Mouse (Mus musculus) midbrain, embryonic 14.5 days (tissue): Measurements from ENCODE around the gene Atf6. TPM values are rescaled to one million over a fixed set of nuclear protein-coding genes. Genes with fewer than 3 reads are reported as not detected.

Experiments
- polyA plus RNA-seq: library from polyadenylated mRNA; unstranded; fragments of >200 nt; fragmentation: Nextera tagmentation; extraction: Ambion mirVana; gene quantifications from 2 replicates; pipeline ENCODE4 v1.2.1, GENCODE M21; 2014

Atf6 gene
- polyA plus RNA-seq, 1 experiment from 2014 or later: 12.0 TPM

Other genes with a start within 250 kb of the Atf6 start
- gene Olfml2b, start 223.2 kb downstream of the Atf6 start, polyA plus RNA-seq: 3.0 and 3.7 TPM in 2 replicates
- 0.90 and 0.95 TPM in 2 replicates for gene Gm26620, start 17.3 kb upstream of the Atf6 start, polyA plus RNA-seq
- 40.9 and 44.0 TPM in 2 replicates for gene Dusp12, start 17.8 kb upstream of the Atf6 start, polyA plus RNA-seq
- 0.34 and 0.71 TPM in 2 replicates for gene Fcrlb, start 45.2 kb upstream of the Atf6 start, polyA plus RNA-seq
- gene Fcrla, start 59.8 kb upstream of the Atf6 start, polyA plus RNA-seq: not detected in 2 replicates
- 1.4 TPM in 1 of 2 replicates, not detected in the other for gene Fcgr2b, start 108.8 kb upstream of the Atf6 start, polyA plus RNA-seq
- 1.5 TPM in 1 of 2 replicates, not detected in the other for gene Fcgr4, start 151.1 kb upstream of the Atf6 start, polyA plus RNA-seq
- gene Fcgr3, start 197.2 kb upstream of the Atf6 start, polyA plus RNA-seq: 2.5 and 8.3 TPM in 2 replicates
- 2.7 and 4.2 TPM in 2 replicates for gene Cfap126, start 246.1 kb upstream of the Atf6 start, polyA plus RNA-seq